Mouse (Mus musculus) cortical plate, adult 2 months (tissue): Measurements from ENCODE around the gene Slc26a3.

Experiments used
- CTCF ChIP-seq: fragments of 200-500 bp; IDR thresholded peaks from 2 replicates; pipeline ENCODE4 v1.5.1; 2011; ENCODE audit warnings: mild to moderate bottlenecking, control low read depth, low read length; ENCODE audit not compliant: insufficient read depth; ENCODE audit errors: extremely low read depth
- POLR2A ChIP-seq: fragments of 200-500 bp; IDR thresholded peaks from 2 replicates; pipeline ENCODE4 v1.6.1; 2011; ENCODE audit warnings: mild to moderate bottlenecking, low read length, control low read depth; ENCODE audit not compliant: insufficient read depth; ENCODE audit errors: extremely low read depth

GRCm38 (mm10) chr12:31404575-31405240 lies 14.0 kb downstream of the Slc26a3 start:
- TF ChIP-seq POLR2A (no peak), CTCF (no peak)
